Mouse (Mus musculus): ENCODE data around the gene Cdkn1c. TPM values are rescaled to one million over a fixed set of nuclear protein-coding genes. Genes with fewer than 3 reads are reported as not detected.

The Cdkn1c gene
- polyA plus RNA-seq, 1 experiment from 2014 or later, result 1,117 TPM

- H3K4me3 ChIP-seq (ENCODE audit: low read depth, low read length), result peak overlapping the region; percentile 67
- no peaks in the 10 kb centered on the region; the same call in 1 of the 2 replicates for H3K4me1 ChIP-seq (ENCODE audit: control insufficient read depth, insufficient read depth, low read length)
- 34% methylated on average over 58 of the region's 60 CpGs for WGBS
- peak overlapping the region; percentile 75 for H3K4me2 ChIP-seq (ENCODE audit: low read depth, low read length)
- H3K36me3 ChIP-seq (replicated peaks; ENCODE audit: control insufficient read depth, insufficient read depth, low read depth, low read length), result no peaks in the 10 kb centered on the region
- DNase-seq (ENCODE audit: low spot score) (peak; percentile 15), ATAC-seq (replicated peaks; ENCODE audit: insufficient number of reproducible peaks, low FRiP score, low TSS enrichment, low read depth) (no peak)
- H3K27ac ChIP-seq (replicated peaks; ENCODE audit: low read depth, low read length), result peak overlapping the region; percentile 65
- 0 out of 2 replicates have a peak, but pooled peaks cover 2% of the 10 kb centered on the region for H3K27me3 ChIP-seq (ENCODE audit: control insufficient read depth, insufficient read depth, low read length)
- H3K9ac ChIP-seq (replicated peaks; ENCODE audit: low read length), result peak overlapping the region; percentile 76
- peaks cover 19% of the 10 kb centered on the region for H3K9me3 ChIP-seq (replicated peaks; ENCODE audit: control insufficient read depth, low read length)
Observed at GRCm38 (mm10) chr7:143460217-143460834, 524 bp downstream of the Cdkn1c start.

GRCm38 (mm10) chr7:143459332-143460211, 1.3 kb downstream of the Cdkn1c start:
- no peak for ATAC-seq (replicated peaks; ENCODE audit: insufficient number of reproducible peaks, low FRiP score, low TSS enrichment, low read depth)
- H3K4me3 ChIP-seq (ENCODE audit: low read depth, low read length), result peak overlapping the region; percentile 67
- no peaks in the 10 kb centered on the region for H3K4me1 ChIP-seq (ENCODE audit: control insufficient read depth, insufficient read depth, low read length)

GRCm38 (mm10) chr7:143458963-143459331, 1.9 kb downstream of the Cdkn1c start:
- DNase-seq (ENCODE audit: low spot score) (no peak), ATAC-seq (replicated peaks; ENCODE audit: insufficient number of reproducible peaks, low FRiP score, low TSS enrichment, low read depth) (no peak)
- Histone ChIP-seq H3K27me3 (ENCODE audit: control insufficient read depth, insufficient read depth, low read length) (0 out of 2 replicates have a peak, but pooled peaks cover 2% of the 10 kb centered on the region), H3K4me2 (ENCODE audit: low read depth, low read length) (peak overlapping the region; percentile 75), H3K4me1 (ENCODE audit: control insufficient read depth, insufficient read depth, low read length) (no peaks in the 10 kb centered on the region), H3K9me3 (replicated peaks; ENCODE audit: control insufficient read depth, low read length) (peaks cover 19% of the 10 kb centered on the region), H3K27ac (replicated peaks; ENCODE audit: low read depth, low read length) (no peak overlapping the region; the same call in 1 of the 2 replicates), H3K9ac (replicated peaks; ENCODE audit: low read length) (peak overlapping the region; percentile 76), H3K4me3 (ENCODE audit: low read depth, low read length) (peak overlapping the region; percentile 67), H3K36me3 (replicated peaks; ENCODE audit: control insufficient read depth, insufficient read depth, low read depth, low read length) (no peaks in the 10 kb centered on the region)
- 25% methylated on average over 38 of the region's 38 CpGs for WGBS

More at GRCm38 (mm10) chr7:143459332-143460211, 1.3 kb downstream of the Cdkn1c start:
- peak; percentile 33 for DNase-seq (ENCODE audit: low spot score)
- Histone ChIP-seq H3K9me3 (replicated peaks; ENCODE audit: control insufficient read depth, low read length) (peaks cover 19% of the 10 kb centered on the region), H3K4me2 (ENCODE audit: low read depth, low read length) (peak overlapping the region; percentile 75), H3K9ac (replicated peaks; ENCODE audit: low read length) (peak overlapping the region; percentile 76), H3K27me3 (ENCODE audit: control insufficient read depth, insufficient read depth, low read length) (0 out of 2 replicates have a peak, but pooled peaks cover 2% of the 10 kb centered on the region), H3K27ac (replicated peaks; ENCODE audit: low read depth, low read length) (peak overlapping the region; percentile 65), H3K36me3 (replicated peaks; ENCODE audit: control insufficient read depth, insufficient read depth, low read depth, low read length) (no peaks in the 10 kb centered on the region)
- WGBS, result 30% methylated on average over 96 of the region's 100 CpGs

GRCm38 (mm10) chr7:143447130-143447529, 13.7 kb downstream of the Cdkn1c start:
- Histone ChIP-seq H3K9me3 (replicated peaks; ENCODE audit: control insufficient read depth, low read length) (no peaks in the 10 kb centered on the region), H3K4me1 (ENCODE audit: control insufficient read depth, insufficient read depth, low read length) (peaks cover 5% of the 10 kb centered on the region; the same call in 1 of the 2 replicates), H3K27ac (replicated peaks; ENCODE audit: low read depth, low read length) (no peak overlapping the region), H3K36me3 (replicated peaks; ENCODE audit: control insufficient read depth, insufficient read depth, low read depth, low read length) (no peaks in the 10 kb centered on the region), H3K27me3 (ENCODE audit: control insufficient read depth, insufficient read depth, low read length) (peaks cover 18% of the 10 kb centered on the region), H3K9ac (replicated peaks; ENCODE audit: low read length) (no peak overlapping the region), H3K4me2 (ENCODE audit: low read depth, low read length) (no peak overlapping the region), H3K4me3 (ENCODE audit: low read depth, low read length) (no peak overlapping the region)
- DNase-seq (ENCODE audit: low spot score) (no peak), ATAC-seq (replicated peaks; ENCODE audit: insufficient number of reproducible peaks, low FRiP score, low TSS enrichment, low read depth) (no peak)
- WGBS, result 73% methylated on average over 2 of the region's 2 CpGs

GRCm38 (mm10) chr7:143445651-143446460, 15.0 kb downstream of the Cdkn1c start:
- Histone ChIP-seq H3K27me3 (ENCODE audit: control insufficient read depth, insufficient read depth, low read length) (peaks cover 18% of the 10 kb centered on the region), H3K4me1 (ENCODE audit: control insufficient read depth, insufficient read depth, low read length) (peaks cover 5% of the 10 kb centered on the region; the same call in 1 of the 2 replicates)
- ATAC-seq (replicated peaks; ENCODE audit: insufficient number of reproducible peaks, low FRiP score, low TSS enrichment, low read depth), result peak; percentile 41; the same call in 1 of the 2 replicates

GRCm38 (mm10) chr7:143444955-143445648, 15.7 kb downstream of the Cdkn1c start:
- WGBS, result 3% methylated on average over 52 of the region's 55 CpGs
- peaks cover 5% of the 10 kb centered on the region; the same call in 1 of the 2 replicates for H3K4me1 ChIP-seq (ENCODE audit: control insufficient read depth, insufficient read depth, low read length)
- H3K27ac ChIP-seq (replicated peaks; ENCODE audit: low read depth, low read length), result peak overlapping the region; percentile 41; the same call in 1 of the 2 replicates
- peaks cover 18% of the 10 kb centered on the region for H3K27me3 ChIP-seq (ENCODE audit: control insufficient read depth, insufficient read depth, low read length)
- H3K4me3 ChIP-seq (ENCODE audit: low read depth, low read length), result peak overlapping the region; percentile 30
- no peaks in the 10 kb centered on the region for H3K36me3 ChIP-seq (replicated peaks; ENCODE audit: control insufficient read depth, insufficient read depth, low read depth, low read length)
- H3K9ac ChIP-seq (replicated peaks; ENCODE audit: low read length), result peak overlapping the region; percentile 57
- DNase-seq (ENCODE audit: low spot score) (peak; percentile 35), ATAC-seq (replicated peaks; ENCODE audit: insufficient number of reproducible peaks, low FRiP score, low TSS enrichment, low read depth) (0 out of 2 replicates have a peak, but pooled peaks have one; percentile 22)
- H3K9me3 ChIP-seq (replicated peaks; ENCODE audit: control insufficient read depth, low read length), result no peaks in the 10 kb centered on the region
- peak overlapping the region; percentile 67 for H3K4me2 ChIP-seq (ENCODE audit: low read depth, low read length)

More at GRCm38 (mm10) chr7:143445651-143446460, 15.0 kb downstream of the Cdkn1c start:
- Histone ChIP-seq H3K9ac (replicated peaks; ENCODE audit: low read length) (peak overlapping the region; percentile 57), H3K36me3 (replicated peaks; ENCODE audit: control insufficient read depth, insufficient read depth, low read depth, low read length) (no peaks in the 10 kb centered on the region), H3K4me2 (ENCODE audit: low read depth, low read length) (peak overlapping the region; percentile 67), H3K9me3 (replicated peaks; ENCODE audit: control insufficient read depth, low read length) (no peaks in the 10 kb centered on the region), H3K4me3 (ENCODE audit: low read depth, low read length) (peak overlapping the region; percentile 30), H3K27ac (replicated peaks; ENCODE audit: low read depth, low read length) (peak overlapping the region; percentile 41; the same call in 1 of the 2 replicates)
- WGBS, result 4% methylated on average over 40 of the region's 53 CpGs
- peak; percentile 40 for DNase-seq (ENCODE audit: low spot score)

GRCm38 (mm10) chr7:143444580-143444954, 16.3 kb downstream of the Cdkn1c start:
- Histone ChIP-seq H3K9me3 (replicated peaks; ENCODE audit: control insufficient read depth, low read length) (no peaks in the 10 kb centered on the region), H3K4me3 (ENCODE audit: low read depth, low read length) (no peak overlapping the region), H3K4me2 (ENCODE audit: low read depth, low read length) (no peak overlapping the region), H3K4me1 (ENCODE audit: control insufficient read depth, insufficient read depth, low read length) (peaks cover 5% of the 10 kb centered on the region; the same call in 1 of the 2 replicates), H3K27ac (replicated peaks; ENCODE audit: low read depth, low read length) (no peak overlapping the region), H3K27me3 (ENCODE audit: control insufficient read depth, insufficient read depth, low read length) (peaks cover 18% of the 10 kb centered on the region), H3K9ac (replicated peaks; ENCODE audit: low read length) (no peak overlapping the region), H3K36me3 (replicated peaks; ENCODE audit: control insufficient read depth, insufficient read depth, low read depth, low read length) (no peaks in the 10 kb centered on the region)
- ATAC-seq (replicated peaks; ENCODE audit: insufficient number of reproducible peaks, low FRiP score, low TSS enrichment, low read depth), result no peak
- no peak for DNase-seq (ENCODE audit: low spot score)
- WGBS, result 29% methylated on average over 8 of the region's 8 CpGs

Data from embryonic facial prominence, embryonic 11.5 days (tissue).